Mouse (Mus musculus): ENCODE measurements around the gene Abtb1.

Abtb1 gene

GRCm38 (mm10) chr6:88830112-88830702 lies 11.6 kb downstream of the Abtb1 start:
- DNase-seq (ENCODE audit: low read depth, low spot score), result no peak

- no peak for DNase-seq (ENCODE audit: low read depth, low spot score)
Measured at GRCm38 (mm10) chr6:88829579-88829978, 12.2 kb downstream of the Abtb1 start.

- no peak for DNase-seq (ENCODE audit: low read depth, low spot score)
Measured at GRCm38 (mm10) chr6:88828206-88829009, 13.4 kb downstream of the Abtb1 start.

GRCm38 (mm10) chr6:88827395-88828205 lies 14.2 kb downstream of the Abtb1 start:
- DNase-seq (ENCODE audit: low read depth, low spot score), result no peak

GRCm38 (mm10) chr6:88826965-88827364 lies 14.8 kb downstream of the Abtb1 start:
- DNase-seq (ENCODE audit: low read depth, low spot score), result no peak

GRCm38 (mm10) chr6:88826545-88826944 lies 15.2 kb downstream of the Abtb1 start:
- DNase-seq (ENCODE audit: low read depth, low spot score), result peak; percentile 35

- no peak for DNase-seq (ENCODE audit: low read depth, low spot score)
Measured at GRCm38 (mm10) chr6:88826088-88826487, 15.7 kb downstream of the Abtb1 start.

GRCm38 (mm10) chr6:88824183-88824582 lies 17.6 kb downstream of the Abtb1 start:
- DNase-seq (ENCODE audit: low read depth, low spot score), result no peak

- DNase-seq (ENCODE audit: low read depth, low spot score), result no peak
Measured at GRCm38 (mm10) chr6:88821901-88822300, 19.9 kb downstream of the Abtb1 start.

- DNase-seq (ENCODE audit: low read depth, low spot score), result no peak
Measured at GRCm38 (mm10) chr6:88821294-88821693, 20.5 kb downstream of the Abtb1 start.

- no peak for DNase-seq (ENCODE audit: low read depth, low spot score)
Measured at GRCm38 (mm10) chr6:88820853-88821252, 20.9 kb downstream of the Abtb1 start.

GRCm38 (mm10) chr6:88816913-88817312 lies 24.9 kb downstream of the Abtb1 start:
- DNase-seq (ENCODE audit: low read depth, low spot score), result no peak

- DNase-seq (ENCODE audit: low read depth, low spot score), result no peak
Measured at GRCm38 (mm10) chr6:88815489-88815888, 26.3 kb downstream of the Abtb1 start.

- no peak for DNase-seq (ENCODE audit: low read depth, low spot score)
Measured at GRCm38 (mm10) chr6:88815036-88815435, 26.7 kb downstream of the Abtb1 start.

- DNase-seq (ENCODE audit: low read depth, low spot score), result no peak
Measured at GRCm38 (mm10) chr6:88813832-88814231, 28.0 kb downstream of the Abtb1 start.

GRCm38 (mm10) chr6:88812886-88813285 lies 28.9 kb downstream of the Abtb1 start:
- peak; percentile 34 for DNase-seq (ENCODE audit: low read depth, low spot score)

- DNase-seq (ENCODE audit: low read depth, low spot score), result no peak
Measured at GRCm38 (mm10) chr6:88811880-88812400, 29.8 kb downstream of the Abtb1 start.

- no peak for DNase-seq (ENCODE audit: low read depth, low spot score)
Measured at GRCm38 (mm10) chr6:88811396-88811795, 30.4 kb downstream of the Abtb1 start.

GRCm38 (mm10) chr6:88810291-88810690 lies 31.5 kb downstream of the Abtb1 start:
- no peak for DNase-seq (ENCODE audit: low read depth, low spot score)

GRCm38 (mm10) chr6:88809091-88810037 lies 32.4 kb downstream of the Abtb1 start:
- no peak for DNase-seq (ENCODE audit: low read depth, low spot score)
